Comparison of ENCODE assay signal across 17 mouse cellular contexts in the genomic region with DNA sequence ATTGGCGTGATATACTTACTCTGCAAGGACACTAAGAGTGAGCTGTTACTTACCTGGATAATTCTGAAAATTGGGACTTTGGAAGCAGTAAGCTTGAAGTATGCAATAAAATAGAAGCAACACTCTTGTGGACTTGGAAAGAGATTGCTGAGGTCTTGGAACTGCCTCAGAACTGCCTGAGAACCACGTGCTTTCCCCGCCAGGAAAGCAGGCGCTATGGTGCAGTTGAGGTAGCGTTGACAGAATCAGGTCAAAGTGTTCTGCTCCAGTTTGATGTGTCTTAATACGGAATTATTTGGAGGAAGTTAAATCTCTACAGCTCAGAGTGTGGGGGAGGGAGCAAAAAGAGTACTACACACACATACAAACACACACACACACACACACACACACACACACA.
DNase-seq lines count a peak whose midpoint lies in the region; ATAC-seq and TF ChIP-seq lines count a peak whose summit lies in the region.
"Had no signal": no experiment of that assay in that cellular context is flagged by ENCODE, and none has a peak within 500 bp of the region (broad histone marks: within the 10 kb centered on the region; RNA-seq: fewer than 3 reads in every experiment).

No protein-coding gene starts in this region.

- no peak overlapping the region for H3K4me3 ChIP-seq in midbrain, postnatal 0 days (ENCODE audit: low read depth, low read length)
- H3K4me3 ChIP-seq in intestine, embryonic 15.5 days (replicated peaks), result no peak overlapping the region
- H3K4me3 ChIP-seq: embryonic facial prominence, embryonic 13.5 days; hindbrain, embryonic 12.5 days; limb, embryonic 15.5 days; neural tube, embryonic 12.5 days had no signal

- no peaks in the 10 kb centered on the region for H3K27me3 ChIP-seq in midbrain, postnatal 0 days (ENCODE audit: insufficient read depth, low read length)
- no peaks in the 10 kb centered on the region for H3K27me3 ChIP-seq in intestine, embryonic 15.5 days (replicated peaks)
- H3K27me3 ChIP-seq: embryonic facial prominence, embryonic 13.5 days; hindbrain, embryonic 12.5 days; limb, embryonic 15.5 days; neural tube, embryonic 12.5 days had no signal

- H3K4me1 ChIP-seq in midbrain, postnatal 0 days (ENCODE audit: insufficient read depth, low read length), result no peaks in the 10 kb centered on the region
- H3K4me1 ChIP-seq in intestine, embryonic 15.5 days (replicated peaks), result no peaks in the 10 kb centered on the region
- H3K4me1 ChIP-seq: hindbrain, embryonic 12.5 days; limb, embryonic 15.5 days; neural tube, embryonic 12.5 days had no signal

- TF ChIP-seq CTCF in midbrain, postnatal 0 days (IDR thresholded peaks at IDR 0.05), result no peak

- intact Hi-C loops in left cerebral cortex, postnatal 4 days (cut with DNase I), result no loop called here

- no peaks in the 10 kb centered on the region for H3K9me3 ChIP-seq in midbrain, postnatal 0 days (ENCODE audit: low read length)
- H3K9me3 ChIP-seq in intestine, embryonic 15.5 days, result no peaks in the 10 kb centered on the region
- H3K9me3 ChIP-seq: embryonic facial prominence, embryonic 13.5 days; hindbrain, embryonic 12.5 days; limb, embryonic 15.5 days; neural tube, embryonic 12.5 days had no signal

- 84% methylated on average over 6 of the region's 6 CpGs for WGBS in midbrain, postnatal 0 days
- 88% methylated on average over 6 of the region's 6 CpGs for WGBS in intestine, embryonic 15.5 days

- no peak overlapping the region for H3K27ac ChIP-seq in midbrain, postnatal 0 days (ENCODE audit: low read depth, low read length)
- no peak overlapping the region for H3K27ac ChIP-seq in intestine, embryonic 15.5 days
- H3K27ac ChIP-seq: embryonic facial prominence, embryonic 13.5 days; hindbrain, embryonic 12.5 days; limb, embryonic 15.5 days; neural tube, embryonic 12.5 days had no signal

- no peak overlapping the region for H3K4me2 ChIP-seq in midbrain, postnatal 0 days (ENCODE audit: low read depth, low read length, poor library complexity, severe bottlenecking)
- H3K4me2 ChIP-seq in intestine, embryonic 15.5 days (replicated peaks), result no peak overlapping the region
- H3K4me2 ChIP-seq: embryonic facial prominence, embryonic 13.5 days; hindbrain, embryonic 12.5 days; limb, embryonic 15.5 days; neural tube, embryonic 12.5 days had no signal

- no peak for ATAC-seq in midbrain, postnatal 0 days (ENCODE audit: low FRiP score)
- no peak for ATAC-seq in intestine, embryonic 15.5 days
- ATAC-seq: forebrain, embryonic 14.5 days had no signal

- DNase-seq in cerebellum, postnatal 10 days, result peak; percentile 9 to 13
- DNase-seq in cerebellum, adult 8-10 months, result no peak
- DNase-seq in left cerebral cortex, adult 11 months (ENCODE audit: low spot score), result peak; percentile 46
- no peak for DNase-seq in left cerebral cortex, postnatal 4 days
- DNase-seq in frontal cortex, postnatal 10 days (ENCODE audit: low spot score in 2 of 2), result peak; percentile 13 to 14
- DNase-seq in lung, postnatal 36 days, result peak; percentile 42
- DNase-seq in midbrain, postnatal 0 days (ENCODE audit: low spot score), result no peak
- DNase-seq: B cell, adult 2 months; gastrocnemius, postnatal 36 days; kidney, adult 11 months; midbrain, embryonic 14.5 days had no signal

- no peak overlapping the region for H3K9ac ChIP-seq in midbrain, postnatal 0 days (replicated peaks; ENCODE audit: low read length, poor library complexity, severe bottlenecking)
- no peak overlapping the region for H3K9ac ChIP-seq in intestine, embryonic 15.5 days
- H3K9ac ChIP-seq: embryonic facial prominence, embryonic 13.5 days; hindbrain, embryonic 12.5 days; limb, embryonic 15.5 days; neural tube, embryonic 12.5 days had no signal

- no peaks in the 10 kb centered on the region for H3K36me3 ChIP-seq in midbrain, postnatal 0 days (ENCODE audit: insufficient read depth, low read length)
- H3K36me3 ChIP-seq in intestine, embryonic 15.5 days, result no peaks in the 10 kb centered on the region
- H3K36me3 ChIP-seq: embryonic facial prominence, embryonic 13.5 days; hindbrain, embryonic 12.5 days; limb, embryonic 15.5 days; neural tube, embryonic 12.5 days had no signal

Comparison
In these comparisons a context has a peak if more than half of its experiments do, and no peak if none do; other contexts are left out.
1. DNase-seq: peak in cerebellum, postnatal 10 days (2 of 2), left cerebral cortex, adult 11 months (single experiment), frontal cortex, postnatal 10 days (2 of 2) and lung, postnatal 36 days (single experiment); none in cerebellum, adult 8-10 months (single experiment), left cerebral cortex, postnatal 4 days (single experiment) and midbrain, postnatal 0 days (single experiment).